Mouse (Mus musculus) forebrain, embryonic 16.5 days (tissue): ENCODE data around the gene Rsph9. TPM values are rescaled to one million over a fixed set of nuclear protein-coding genes. Genes with fewer than 3 reads are reported as not detected.
A peak's percentile ranks its signal among the peaks of the same experiment; 100 is the strongest.

ENCODE experiments used
- ATAC-seq: fragments of 200-750 bp; cut with Nextera tagmentation; 2 replicates; pipeline ENCODE4 v1.8.0; 2017; ENCODE audit warnings: mild to moderate bottlenecking, moderate library complexity
- H3K27ac ChIP-seq: fragments of 300-500 bp; sonication (generic); 2 replicates; pipeline ENCODE4 v1.5.1; 2014; ENCODE audit warnings: low read length, control low read depth
- H3K27me3 ChIP-seq: fragments of 300-500 bp; sonication (generic); replicated peaks from 2 replicates; pipeline ENCODE4 v1.6.1; 2014; ENCODE audit warnings: low read length; ENCODE audit not compliant: control insufficient read depth, insufficient read depth
- H3K36me3 ChIP-seq: fragments of 300-500 bp; sonication (generic); 2 replicates; pipeline ENCODE4 v1.6.1; 2014; ENCODE audit not compliant: control insufficient read depth, insufficient read depth
- H3K4me1 ChIP-seq: fragments of 300-500 bp; sonication (generic); replicated peaks from 2 replicates; pipeline ENCODE4 v1.6.1; 2014; ENCODE audit warnings: low read length; ENCODE audit not compliant: control insufficient read depth, insufficient read depth
- H3K4me2 ChIP-seq: fragments of 300-500 bp; sonication (generic); 2 replicates; pipeline ENCODE4 v1.6.1; 2014; ENCODE audit warnings: mild to moderate bottlenecking, low read length, control low read depth
- H3K4me3 ChIP-seq: fragments of 300-500 bp; sonication (generic); replicated peaks from 2 replicates; pipeline ENCODE4 v1.5.1; 2014; ENCODE audit warnings: mild to moderate bottlenecking, low read length, control low read depth
- H3K9ac ChIP-seq: fragments of 300-500 bp; sonication (generic); replicated peaks from 2 replicates; pipeline ENCODE4 v1.6.1; 2014; ENCODE audit warnings: low read depth, low read length, control low read depth
- H3K9me3 ChIP-seq: fragments of 300-500 bp; sonication (generic); 2 replicates; pipeline ENCODE4 v1.6.1; 2016; ENCODE audit warnings: low read length; ENCODE audit not compliant: control insufficient read depth
- WGBS: fragments of 180-500 bp; shearing (Covaris S2); extraction: QIAGEN DNeasy Blood & Tissue Kit; methylation state at CpG from one replicate; pipeline ENCODE4 v1.1.7; 2014; 5-methylcytosine and 5-hydroxymethylcytosine counted together
- polyA plus RNA-seq: library from polyadenylated mRNA; unstranded; fragments of >200 nt; fragmentation: Nextera tagmentation; extraction: Ambion mirVana; gene quantifications from 2 replicates; pipeline ENCODE4 v1.2.1, GENCODE M21; 2015

Rsph9 gene
- polyA plus RNA-seq, result 33.7 and 48.7 TPM in 2 replicates

GRCm38 (mm10) chr17:46143578-46144423, at the start of gene Rsph9:
Gene Rsph9 (minus strand): TSS chr17:46144216.
- Histone ChIP-seq H3K4me3 (peak within 1 kb of the TSS; percentile 61), H3K9me3 (no peaks in the 10 kb centered on the region), H3K27me3 (no peaks in the 10 kb centered on the region), H3K36me3 (peaks cover 5% of the 10 kb centered on the region), H3K4me2 (peak within 1 kb of the TSS; percentile 81), H3K9ac (peak within 1 kb of the TSS; percentile 68), H3K27ac (no peak within 1 kb of the TSS), H3K4me1 (peaks cover 14% of the 10 kb centered on the region)
- ATAC-seq, result peak; percentile 98
- 4% methylated on average over 37 of the region's 37 CpGs for WGBS

- peaks cover 48% of the 10 kb centered on the region for H3K36me3 ChIP-seq
- 93% methylated on average over 2 of the region's 2 CpGs for WGBS
These were observed 44.8 kb upstream of the Rsph9 start for GRCm38 (mm10) chr17:46188829-46189228.

DNA sequence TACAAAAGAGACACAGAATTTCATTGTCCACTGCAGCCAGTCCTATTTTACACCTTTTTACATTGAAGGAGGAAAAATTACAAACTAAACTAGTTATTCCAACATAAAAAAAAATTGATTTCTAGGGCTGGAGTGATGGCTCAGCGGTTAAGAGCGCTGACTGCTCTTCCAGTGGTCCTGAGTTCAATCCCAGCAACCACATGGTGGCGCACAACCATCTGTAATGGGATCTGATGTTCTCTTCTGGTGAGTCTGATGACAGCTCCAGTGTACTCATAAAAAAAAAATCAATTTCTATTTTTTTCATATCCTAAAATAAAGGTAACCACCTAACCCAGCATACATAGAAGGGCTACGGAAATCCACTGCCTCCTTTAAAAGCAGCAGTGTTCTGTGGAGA, 38.3 kb upstream of the Rsph9 start:
- Histone ChIP-seq H3K27me3 (no peaks in the 10 kb centered on the region), H3K9me3 (no peaks in the 10 kb centered on the region), H3K9ac (no peak overlapping the region), H3K36me3 (peaks cover 32% of the 10 kb centered on the region), H3K4me2 (no peak overlapping the region), H3K27ac (no peak overlapping the region), H3K4me3 (no peak overlapping the region), H3K4me1 (no peaks in the 10 kb centered on the region)
- 86% methylated on average over 4 of the region's 4 CpGs for WGBS
- ATAC-seq, result no peak

More at GRCm38 (mm10) chr17:46188829-46189228, 44.8 kb upstream of the Rsph9 start:
- no peak overlapping the region for H3K27ac ChIP-seq
- H3K4me3 ChIP-seq, result no peak overlapping the region
- no peaks in the 10 kb centered on the region for H3K4me1 ChIP-seq
- no peak overlapping the region for H3K9ac ChIP-seq
- no peak overlapping the region for H3K4me2 ChIP-seq
- no peaks in the 10 kb centered on the region for H3K27me3 ChIP-seq
- no peaks in the 10 kb centered on the region for H3K9me3 ChIP-seq
- no peak for ATAC-seq

GRCm38 (mm10) chr17:46170538-46170937, 26.5 kb upstream of the Rsph9 start:
- Histone ChIP-seq H3K27me3 (no peaks in the 10 kb centered on the region), H3K27ac (no peak overlapping the region), H3K4me3 (no peak overlapping the region), H3K4me1 (no peaks in the 10 kb centered on the region), H3K4me2 (no peak overlapping the region), H3K9me3 (no peaks in the 10 kb centered on the region), H3K36me3 (peaks cover 37% of the 10 kb centered on the region), H3K9ac (no peak overlapping the region)
- ATAC-seq, result no peak
- 74% methylated on average over 3 of the region's 3 CpGs for WGBS

DNA sequence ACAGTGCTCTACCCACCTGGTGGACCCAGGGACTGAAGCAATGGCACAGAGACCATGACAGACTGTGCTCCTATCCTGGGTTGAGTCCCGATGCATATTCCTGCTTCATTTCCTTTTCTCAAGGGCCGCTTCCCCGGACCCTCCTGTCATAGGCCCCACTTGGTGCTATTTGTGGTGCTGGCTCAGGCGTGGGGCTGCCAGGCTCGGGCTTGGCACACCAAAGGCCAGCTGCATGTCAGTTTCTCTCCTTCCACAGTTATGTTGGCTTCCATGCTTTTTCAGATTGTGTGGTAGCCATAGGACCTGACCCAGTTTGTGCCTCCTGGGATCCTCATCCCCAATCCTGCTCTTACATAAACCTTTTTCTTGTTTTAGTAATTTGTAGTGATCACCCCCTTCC, 24.8 kb upstream of the Rsph9 start:
- WGBS, result 91% methylated on average over 5 of the region's 5 CpGs
- peaks cover 42% of the 10 kb centered on the region for H3K36me3 ChIP-seq
- no peak overlapping the region for H3K4me3 ChIP-seq
- ATAC-seq, result no peak
- H3K4me2 ChIP-seq, result no peak overlapping the region
- no peaks in the 10 kb centered on the region for H3K9me3 ChIP-seq
- no peak overlapping the region for H3K9ac ChIP-seq
- H3K4me1 ChIP-seq, result no peaks in the 10 kb centered on the region
- H3K27ac ChIP-seq, result no peak overlapping the region
- no peaks in the 10 kb centered on the region for H3K27me3 ChIP-seq

GRCm38 (mm10) chr17:46168318-46168717, 24.3 kb upstream of the Rsph9 start:
- 53% methylated on average over 5 of the region's 5 CpGs for WGBS
- Histone ChIP-seq H3K36me3 (peaks cover 41% of the 10 kb centered on the region), H3K9me3 (no peaks in the 10 kb centered on the region)

GRCm38 (mm10) chr17:46167014-46167413, 23.0 kb upstream of the Rsph9 start:
- Histone ChIP-seq H3K4me2 (no peak overlapping the region), H3K27ac (no peak overlapping the region), H3K4me1 (peaks cover 11% of the 10 kb centered on the region), H3K9me3 (no peaks in the 10 kb centered on the region), H3K36me3 (peaks cover 31% of the 10 kb centered on the region), H3K27me3 (no peaks in the 10 kb centered on the region), H3K9ac (no peak overlapping the region), H3K4me3 (no peak overlapping the region)
- ATAC-seq, result no peak
- 81% methylated on average over 11 of the region's 11 CpGs for WGBS

More at GRCm38 (mm10) chr17:46168318-46168717, 24.3 kb upstream of the Rsph9 start:
- Histone ChIP-seq H3K27ac (no peak overlapping the region), H3K4me2 (no peak overlapping the region), H3K4me1 (no peaks in the 10 kb centered on the region), H3K27me3 (no peaks in the 10 kb centered on the region), H3K9ac (no peak overlapping the region), H3K4me3 (no peak overlapping the region)
- ATAC-seq, result no peak

DNA sequence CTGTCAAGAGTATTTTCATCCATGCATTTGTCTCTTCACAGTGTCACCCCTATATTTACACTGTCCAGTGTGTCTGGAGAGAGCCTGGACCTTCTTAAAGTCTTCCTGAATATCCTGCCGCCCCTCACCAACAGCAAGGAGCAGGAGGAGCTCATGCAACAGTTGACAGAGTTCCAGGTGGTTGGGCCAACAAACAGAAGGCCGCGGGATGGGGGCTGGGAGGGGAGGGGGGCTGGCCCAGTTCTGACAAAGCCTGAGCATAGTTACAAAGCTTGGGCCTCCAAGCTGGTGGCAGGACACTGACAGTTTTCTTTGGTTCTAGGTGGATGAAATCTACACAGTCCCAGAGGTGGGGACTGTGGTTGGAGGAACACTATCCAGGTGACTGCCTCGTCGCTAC, 22.3 kb upstream of the Rsph9 start:
- Histone ChIP-seq H3K9ac (no peak overlapping the region), H3K4me3 (no peak overlapping the region), H3K27me3 (no peaks in the 10 kb centered on the region), H3K4me2 (no peak overlapping the region), H3K9me3 (no peaks in the 10 kb centered on the region), H3K27ac (no peak overlapping the region), H3K36me3 (peaks cover 31% of the 10 kb centered on the region), H3K4me1 (peaks cover 17% of the 10 kb centered on the region)
- WGBS, result 76% methylated on average over 5 of the region's 5 CpGs
- no peak for ATAC-seq

- H3K9ac ChIP-seq, result no peak overlapping the region
- no peak overlapping the region for H3K4me3 ChIP-seq
- no peaks in the 10 kb centered on the region for H3K27me3 ChIP-seq
- no peaks in the 10 kb centered on the region for H3K9me3 ChIP-seq
- WGBS, result 88% methylated on average over 12 of the region's 12 CpGs
- peaks cover 17% of the 10 kb centered on the region for H3K4me1 ChIP-seq
- peaks cover 29% of the 10 kb centered on the region for H3K36me3 ChIP-seq
- no peak overlapping the region for H3K4me2 ChIP-seq
- H3K27ac ChIP-seq, result no peak overlapping the region
- ATAC-seq, result no peak
These were observed 21.4 kb upstream of the Rsph9 start for GRCm38 (mm10) chr17:46165460-46165859.
